Mouse (Mus musculus) liver, embryonic 16.5 days (tissue): Measurements from ENCODE around the gene Igflr1. TPM values are rescaled to one million over a fixed set of nuclear protein-coding genes. Genes with fewer than 3 reads are reported as not detected.

Experiments
- ATAC-seq: fragments of 200-750 bp; cut with Nextera tagmentation; 2 replicates; pipeline ENCODE4 v1.8.0; 2017; ENCODE audit warnings: low read depth, mild to moderate bottlenecking, moderate number of reproducible peaks, moderate library complexity
- H3K27ac ChIP-seq: fragments of 300-500 bp; sonication (generic); 2 replicates; pipeline ENCODE4 v1.5.1; 2014; ENCODE audit warnings: mild to moderate bottlenecking, low read length
- H3K27me3 ChIP-seq: fragments of 300-500 bp; sonication (generic); 2 replicates; pipeline ENCODE4 v1.6.1; 2014; ENCODE audit warnings: low read depth, low read length, mixed read lengths; ENCODE audit not compliant: control insufficient read depth, insufficient read depth
- H3K36me3 ChIP-seq: fragments of 300-500 bp; sonication (generic); 2 replicates; pipeline ENCODE4 v1.6.1; 2014; ENCODE audit warnings: mild to moderate bottlenecking; ENCODE audit not compliant: control insufficient read depth, insufficient read depth
- H3K4me1 ChIP-seq: fragments of 300-500 bp; sonication (generic); 2 replicates; pipeline ENCODE4 v1.6.1; 2014; ENCODE audit warnings: low read depth, low read length, mixed read lengths; ENCODE audit not compliant: control insufficient read depth
- H3K4me2 ChIP-seq: fragments of 300-500 bp; sonication (generic); 2 replicates; pipeline ENCODE4 v1.6.1; 2014; ENCODE audit warnings: low read depth, low read length, mixed read lengths
- H3K4me3 ChIP-seq: fragments of 300-500 bp; sonication (generic); 2 replicates; pipeline ENCODE4 v1.5.1; 2014; ENCODE audit warnings: low read depth, mild to moderate bottlenecking, low read length
- H3K9ac ChIP-seq: fragments of 300-500 bp; sonication (generic); 2 replicates; pipeline ENCODE4 v1.6.1; 2014; ENCODE audit warnings: low read depth, low read length
- H3K9me3 ChIP-seq: fragments of 300-500 bp; sonication (generic); replicated peaks from 2 replicates; pipeline ENCODE4 v1.6.1; 2016; ENCODE audit warnings: low read length; ENCODE audit not compliant: control insufficient read depth
- WGBS: fragments of 180-500 bp; shearing (Covaris S2); extraction: QIAGEN DNeasy Blood & Tissue Kit; methylation state at CpG from one replicate; pipeline ENCODE4 v1.1.7; 2014; ENCODE audit not compliant: insufficient replicate concordance; 5-methylcytosine and 5-hydroxymethylcytosine counted together
- polyA plus RNA-seq: library from polyadenylated mRNA; unstranded; fragments of >200 nt; fragmentation: Nextera tagmentation; extraction: Ambion mirVana; gene quantifications from 2 replicates; pipeline ENCODE4 v1.2.1, GENCODE M21; 2015

The Igflr1 gene
- polyA plus RNA-seq, 1 experiment from 2014 or later, result 2.2 TPM

DNA sequence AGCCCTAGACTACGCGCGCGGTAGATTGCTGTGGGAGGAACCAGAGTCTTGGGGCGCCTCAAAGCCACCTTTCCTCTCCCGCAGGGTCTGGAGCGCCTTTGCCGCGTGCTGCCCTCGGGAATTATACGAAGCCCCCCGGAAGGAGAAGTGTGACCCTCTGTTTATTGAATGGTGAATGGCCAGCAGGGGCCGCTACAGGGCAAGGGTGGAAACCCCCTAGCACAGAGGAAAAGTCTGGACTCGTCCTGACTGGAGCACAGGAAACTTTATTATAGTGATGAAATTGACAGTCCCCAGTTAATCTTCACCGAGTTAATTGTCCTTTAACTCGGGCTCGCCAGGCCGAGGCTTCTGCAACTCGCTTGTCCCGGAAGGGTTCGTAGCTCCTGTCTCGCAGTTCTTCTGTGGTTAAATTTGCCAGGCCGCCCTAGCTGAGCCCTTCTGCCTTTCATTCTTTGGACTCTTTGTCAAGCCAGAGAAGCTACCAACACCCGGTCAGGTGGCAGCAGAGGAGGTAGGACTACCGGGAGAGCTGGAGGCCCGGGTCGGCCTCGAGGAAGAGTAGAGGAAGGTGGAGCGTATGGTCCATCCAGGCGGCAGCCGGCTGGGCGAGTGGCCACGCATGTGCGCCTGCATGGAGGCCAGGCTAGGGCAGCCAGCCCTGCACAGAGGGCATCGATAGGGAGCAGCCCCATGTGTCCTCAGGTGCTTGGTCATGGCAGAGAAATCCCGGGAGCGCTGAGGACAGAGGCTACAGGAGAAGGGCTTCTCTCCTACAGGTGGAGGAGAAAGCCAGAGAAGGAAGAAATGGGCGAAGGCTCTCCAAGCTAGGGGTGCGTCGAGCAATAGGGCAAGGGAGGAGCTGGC, 24.4 kb downstream of the Igflr1 start:
- peak; percentile 33 for ATAC-seq
- H3K27me3 ChIP-seq, result no peaks in the 10 kb centered on the region
- H3K4me1 ChIP-seq, result peaks cover 24% of the 10 kb centered on the region
- H3K36me3 ChIP-seq, result peaks cover 20% of the 10 kb centered on the region
- no peaks in the 10 kb centered on the region for H3K9me3 ChIP-seq
- H3K4me2 ChIP-seq, result peak overlapping the region; percentile 93
- H3K9ac ChIP-seq, result peak overlapping the region; percentile 99
- peak overlapping the region; percentile 95 for H3K4me3 ChIP-seq
- peak overlapping the region; percentile 87 for H3K27ac ChIP-seq
- 29% methylated on average over 40 of the region's 40 CpGs for WGBS

DNA sequence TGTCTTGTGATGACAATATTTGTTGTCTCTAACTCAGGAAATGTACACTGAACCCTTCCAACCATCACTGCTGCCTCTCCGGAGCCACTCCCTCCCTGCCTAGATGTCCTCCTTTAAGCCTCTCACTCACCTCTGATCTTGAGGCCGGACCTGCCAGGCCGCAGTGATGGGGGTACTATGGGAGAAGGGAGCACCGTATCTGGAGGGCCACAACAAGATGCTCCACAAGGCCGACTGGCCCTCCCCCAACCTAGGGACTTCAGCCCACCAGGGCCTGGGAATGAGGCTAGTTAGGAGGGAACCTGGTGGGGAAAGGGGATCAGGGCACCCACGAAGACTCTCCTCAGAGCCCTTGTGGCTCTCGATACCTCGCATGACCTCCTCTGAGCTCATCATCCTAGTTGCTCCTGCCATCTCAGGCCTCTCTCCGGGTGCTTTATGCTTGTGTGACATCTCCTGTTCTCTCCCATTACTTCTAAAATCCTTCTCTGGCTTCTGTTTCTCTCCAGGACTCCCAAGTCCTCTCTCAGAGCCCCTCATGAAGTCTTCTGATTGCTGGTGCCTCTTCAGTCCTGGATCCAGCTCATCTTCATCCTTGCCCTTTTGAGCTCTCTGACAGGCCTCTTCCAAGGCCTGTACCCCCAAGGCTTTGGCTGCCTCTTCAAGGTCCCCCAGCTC, 25.8 kb downstream of the Igflr1 start:
- WGBS, result 70% methylated on average over 9 of the region's 9 CpGs
- ATAC-seq, result no peak

DNA sequence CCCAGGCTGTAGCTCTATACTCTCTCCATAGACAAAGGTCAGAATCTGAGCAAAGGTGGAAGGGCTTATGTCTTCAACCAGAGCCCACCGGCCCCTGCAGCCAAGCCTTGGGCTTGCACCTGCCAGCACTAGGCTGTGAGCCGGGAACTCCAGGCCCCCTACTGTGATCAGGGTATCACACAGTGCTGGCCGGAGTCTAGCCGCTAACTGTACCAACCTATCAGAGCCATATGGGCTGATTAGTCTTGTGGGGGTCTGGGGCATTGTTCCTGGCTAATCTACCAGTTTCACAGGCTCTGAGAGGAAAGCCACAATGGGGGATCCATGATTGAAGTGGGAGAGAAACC, 26.4 kb downstream of the Igflr1 start:
- Histone ChIP-seq H3K4me1 (peaks cover 23% of the 10 kb centered on the region), H3K9me3 (no peaks in the 10 kb centered on the region), H3K27ac (no peak overlapping the region), H3K4me3 (no peak overlapping the region), H3K4me2 (no peak overlapping the region), H3K36me3 (peaks cover 1% of the 10 kb centered on the region), H3K27me3 (no peaks in the 10 kb centered on the region), H3K9ac (no peak overlapping the region)
- 79% methylated on average over 4 of the region's 4 CpGs for WGBS
- no peak for ATAC-seq

More for the DNA sequence above, 25.8 kb downstream of the Igflr1 start:
- Histone ChIP-seq H3K4me2 (no peak overlapping the region), H3K36me3 (peaks cover 6% of the 10 kb centered on the region), H3K27me3 (no peaks in the 10 kb centered on the region), H3K4me1 (peaks cover 24% of the 10 kb centered on the region), H3K4me3 (no peak overlapping the region), H3K9me3 (no peaks in the 10 kb centered on the region), H3K9ac (no peak overlapping the region), H3K27ac (no peak overlapping the region)

DNA sequence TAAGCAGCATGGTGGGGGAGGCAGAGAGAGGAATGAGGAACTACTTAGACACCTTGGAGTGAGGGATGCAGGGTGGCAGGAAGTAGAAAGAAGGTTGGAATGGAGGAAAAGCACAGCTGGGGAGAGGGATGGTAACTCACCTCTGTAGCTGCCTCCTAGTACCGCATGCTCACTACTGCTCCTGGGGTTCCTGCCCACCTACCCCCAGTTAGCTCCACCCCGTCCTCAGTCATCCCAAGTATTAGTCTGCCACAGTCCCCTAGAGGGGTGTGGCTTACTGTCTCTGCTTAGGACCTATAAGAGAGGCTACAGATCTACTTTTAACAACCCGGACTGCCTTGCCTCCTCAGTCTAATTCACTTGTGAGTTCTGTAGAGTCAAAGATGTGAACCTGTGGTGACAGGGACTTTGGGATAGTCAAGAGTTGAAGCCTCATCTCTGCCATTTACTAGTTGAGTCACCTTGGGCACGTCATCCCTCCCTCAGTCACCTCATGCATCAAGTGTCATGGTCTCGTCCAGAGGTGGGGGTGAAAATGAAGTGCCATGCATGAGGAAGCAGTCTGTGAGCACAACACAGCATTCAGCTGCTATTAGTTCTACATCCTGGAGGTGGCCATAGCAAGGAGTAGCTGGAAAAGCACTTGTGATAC, 27.7 kb downstream of the Igflr1 start:
- Histone ChIP-seq H3K4me3 (no peak overlapping the region), H3K27me3 (no peaks in the 10 kb centered on the region), H3K4me2 (no peak overlapping the region), H3K9me3 (no peaks in the 10 kb centered on the region), H3K9ac (no peak overlapping the region), H3K4me1 (peaks cover 10% of the 10 kb centered on the region), H3K27ac (no peak overlapping the region), H3K36me3 (no peaks in the 10 kb centered on the region)
- no peak for ATAC-seq
- 42% methylated on average over 5 of the region's 5 CpGs for WGBS

GRCm38 (mm10) chr7:30593579-30594509, 28.6 kb downstream of the Igflr1 start:
- H3K27me3 ChIP-seq, result no peaks in the 10 kb centered on the region
- H3K4me1 ChIP-seq, result peaks cover 10% of the 10 kb centered on the region
- no peaks in the 10 kb centered on the region for H3K36me3 ChIP-seq
- ATAC-seq, result no peak
- no peaks in the 10 kb centered on the region for H3K9me3 ChIP-seq
- WGBS, result 52% methylated on average over 10 of the region's 10 CpGs
- no peak overlapping the region for H3K4me3 ChIP-seq
- no peak overlapping the region for H3K9ac ChIP-seq
- no peak overlapping the region for H3K4me2 ChIP-seq
- no peak overlapping the region for H3K27ac ChIP-seq

DNA sequence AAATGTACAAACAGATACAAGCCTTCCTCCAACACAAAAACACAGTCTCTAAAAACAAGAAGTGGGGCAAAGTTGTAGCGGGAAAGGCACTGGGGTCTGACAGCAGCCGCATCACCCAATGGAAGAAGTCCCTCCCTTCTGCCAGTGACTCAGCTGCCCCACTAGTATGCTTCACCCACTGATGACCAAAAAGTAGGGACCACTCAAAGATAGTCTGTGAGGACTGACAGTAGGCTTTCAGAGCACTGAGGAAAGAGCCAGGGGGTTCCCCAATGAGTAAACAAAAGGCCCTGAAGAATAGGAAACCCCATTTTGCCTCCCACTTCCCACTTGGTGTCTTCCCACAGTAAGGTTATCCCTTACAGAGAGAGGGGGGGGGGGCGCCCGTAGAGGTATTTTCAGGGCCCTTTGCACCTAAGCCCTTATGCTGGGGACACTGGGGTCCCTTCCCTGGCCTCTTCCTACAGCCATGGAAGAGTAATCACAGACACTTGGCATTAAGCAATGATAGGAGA, 29.3 kb downstream of the Igflr1 start:
- Histone ChIP-seq H3K27me3 (no peaks in the 10 kb centered on the region), H3K9ac (no peak overlapping the region), H3K4me3 (no peak overlapping the region), H3K9me3 (no peaks in the 10 kb centered on the region), H3K4me2 (no peak overlapping the region), H3K4me1 (peaks cover 9% of the 10 kb centered on the region), H3K27ac (no peak overlapping the region), H3K36me3 (no peaks in the 10 kb centered on the region)
- 49% methylated on average over 4 of the region's 4 CpGs for WGBS
- ATAC-seq, result no peak

- WGBS, result 64% methylated on average over 5 of the region's 5 CpGs
These were observed 30.9 kb downstream of the Igflr1 start for GRCm38 (mm10) chr7:30596093-30596492.

DNA sequence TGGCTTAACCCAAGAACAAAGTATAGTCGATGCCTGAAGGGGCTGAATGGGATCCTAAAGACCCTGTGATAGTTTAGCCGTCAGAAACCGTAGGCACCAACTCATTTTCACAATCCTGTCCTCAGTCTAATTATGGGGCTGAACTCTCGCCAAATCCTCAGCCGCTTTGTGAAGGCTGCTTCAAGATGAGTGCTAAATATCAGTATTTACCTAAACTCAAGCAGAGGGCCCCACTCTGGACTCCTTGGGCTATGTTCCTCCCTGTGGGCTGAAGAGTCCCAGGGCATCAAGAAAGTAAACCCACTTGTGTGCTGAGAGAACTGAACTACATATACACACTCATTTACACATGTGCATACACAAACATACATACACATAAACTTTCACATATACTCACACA, 31.6 kb downstream of the Igflr1 start:
- no peak overlapping the region for H3K27ac ChIP-seq
- WGBS, result 62% methylated on average over 5 of the region's 5 CpGs
- H3K9me3 ChIP-seq, result no peaks in the 10 kb centered on the region
- H3K9ac ChIP-seq, result no peak overlapping the region
- H3K4me2 ChIP-seq, result no peak overlapping the region
- H3K36me3 ChIP-seq, result no peaks in the 10 kb centered on the region
- peaks cover 12% of the 10 kb centered on the region for H3K4me1 ChIP-seq
- no peak overlapping the region for H3K4me3 ChIP-seq
- ATAC-seq, result no peak
- no peaks in the 10 kb centered on the region for H3K27me3 ChIP-seq

More at GRCm38 (mm10) chr7:30596093-30596492, 30.9 kb downstream of the Igflr1 start:
- no peaks in the 10 kb centered on the region for H3K9me3 ChIP-seq
- no peak for ATAC-seq
- no peak overlapping the region for H3K4me3 ChIP-seq
- H3K27ac ChIP-seq, result no peak overlapping the region
- no peaks in the 10 kb centered on the region for H3K27me3 ChIP-seq
- H3K36me3 ChIP-seq, result no peaks in the 10 kb centered on the region
- no peak overlapping the region for H3K9ac ChIP-seq
- H3K4me1 ChIP-seq, result peaks cover 12% of the 10 kb centered on the region
- H3K4me2 ChIP-seq, result no peak overlapping the region
